Mouse (Mus musculus) bone marrow macrophage, adult 2 months (primary cell): ENCODE data around the gene Olfr70. TPM values are rescaled to one million over a fixed set of nuclear protein-coding genes. Genes with fewer than 3 reads are reported as not detected.

Source experiments
- H3K27ac ChIP-seq: 2 replicates; pipeline ENCODE4 v1.5.1; 2012; ENCODE audit warnings: low read depth, low read length; ENCODE audit not compliant: insufficient read depth
- H3K4me1 ChIP-seq: 2 replicates; pipeline ENCODE4 v1.6.1; 2012; ENCODE audit warnings: low read length; ENCODE audit not compliant: control insufficient read depth, insufficient read depth
- H3K4me3 ChIP-seq: 2 replicates; pipeline ENCODE4 v1.5.1; 2012; ENCODE audit warnings: mild to moderate bottlenecking, low read length, moderate library complexity; ENCODE audit not compliant: insufficient read depth
- CTCF ChIP-seq: IDR thresholded peaks from 2 replicates; pipeline ENCODE4 v1.5.1; 2012; ENCODE audit warnings: low read depth, mild to moderate bottlenecking, low read length, moderate library complexity
- POLR2A ChIP-seq: IDR thresholded peaks from 2 replicates; pipeline ENCODE4 v1.6.1; 2012; ENCODE audit warnings: mild to moderate bottlenecking, low read depth, low read length, borderline replicate concordance
- polyA plus RNA-seq: library from polyadenylated mRNA; stranded (reverse); fragments of >200 nt; gene quantifications from 2 replicates; pipeline ENCODE4 v1.2.4, GENCODE M21; 2012; ENCODE audit not compliant: missing spikeins, insufficient read depth, insufficient read length

The Olfr70 gene
- polyA plus RNA-seq, 1 experiment = not detected

GRCm38 (mm10) chr4:43655656-43656338 is 44.8 kb downstream of the Olfr70 start:
- H3K4me3 ChIP-seq = peak overlapping the region; percentile 80
- peaks cover 3% of the 10 kb centered on the region for H3K4me1 ChIP-seq
- TF ChIP-seq POLR2A (no peak), CTCF (no peak)
- no peak overlapping the region for H3K27ac ChIP-seq

- peaks cover 3% of the 10 kb centered on the region for H3K4me1 ChIP-seq
- TF ChIP-seq POLR2A (no peak), CTCF (no peak)
- H3K27ac ChIP-seq = no peak within 1 kb of the TSS
- no peak within 1 kb of the TSS for H3K4me3 ChIP-seq
Observed at GRCm38 (mm10) chr4:43653161-43654015, 47.2 kb downstream of the Olfr70 start, which contains the start of gene Spag8. Gene Spag8 (minus strand): TSS chr4:43653594.

DNA sequence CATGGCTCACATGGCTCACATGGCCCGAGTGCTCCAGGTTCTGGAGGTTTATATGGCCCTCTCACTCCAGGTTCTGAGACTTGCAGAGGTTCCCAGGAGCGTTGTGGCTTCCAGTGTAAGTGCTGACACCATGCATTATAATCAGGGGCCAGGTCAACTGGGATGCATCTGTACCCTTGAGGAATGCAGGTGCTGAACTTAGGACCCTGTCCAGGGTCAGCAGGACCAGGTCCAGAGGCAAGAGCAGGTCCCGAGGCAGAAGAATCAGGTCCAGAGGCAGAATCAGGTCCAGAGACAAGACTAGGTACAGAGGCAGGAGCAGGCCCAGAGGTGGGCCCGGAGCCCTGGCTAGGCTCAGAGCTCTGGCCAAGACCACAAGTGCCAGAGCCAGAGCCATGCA is 47.9 kb downstream of the Olfr70 start:
- peaks cover 3% of the 10 kb centered on the region for H3K4me1 ChIP-seq
- H3K27ac ChIP-seq = no peak overlapping the region
- no peak for TF ChIP-seq POLR2A
- no peak for TF ChIP-seq CTCF
- H3K4me3 ChIP-seq = no peak overlapping the region

GRCm38 (mm10) chr4:43649783-43650182 is 50.8 kb downstream of the Olfr70 start:
- Histone ChIP-seq H3K4me3 (no peak overlapping the region), H3K4me1 (no peaks in the 10 kb centered on the region), H3K27ac (no peak overlapping the region)
- TF ChIP-seq CTCF = 0 out of 2 replicates have a peak, but pooled peaks have one; percentile 25
- TF ChIP-seq POLR2A = no peak

Other genes with a start within 250 kb of the Olfr70 start
- gene Cd72, start 246.2 kb downstream of the Olfr70 start, polyA plus RNA-seq = 854 and 867 TPM in 2 replicates
- gene Sit1, start 217.1 kb downstream of the Olfr70 start, polyA plus RNA-seq = not detected in 2 replicates
- gene Ccdc107, start 207.9 kb downstream of the Olfr70 start, polyA plus RNA-seq = 33.0 and 39.4 TPM in 2 replicates
- 32.5 and 39.2 TPM in 2 replicates for gene Arhgef39, start 201.1 kb downstream of the Olfr70 start, polyA plus RNA-seq
- 5.7 and 6.0 TPM in 2 replicates for gene Car9, start 193.8 kb downstream of the Olfr70 start, polyA plus RNA-seq
- 7.0 and 8.9 TPM in 2 replicates for gene Tpm2, start 177.0 kb downstream of the Olfr70 start, polyA plus RNA-seq
- gene Creb3, start 138.5 kb downstream of the Olfr70 start, polyA plus RNA-seq = 50.7 and 54.0 TPM in 2 replicates
- 168 and 219 TPM in 2 replicates for gene Tln1, start 138.1 kb downstream of the Olfr70 start, polyA plus RNA-seq
- 15.8 and 17.3 TPM in 2 replicates for gene Rgp1, start 122.1 kb downstream of the Olfr70 start, polyA plus RNA-seq
- 9.6 and 11.3 TPM in 2 replicates for gene Gba2, start 121.9 kb downstream of the Olfr70 start, polyA plus RNA-seq
- gene Msmp, start 116.3 kb downstream of the Olfr70 start, polyA plus RNA-seq = not detected in 2 replicates
- 0.44 TPM in 1 of 2 replicates, not detected in the other for gene Npr2, start 68.9 kb downstream of the Olfr70 start, polyA plus RNA-seq
- gene Spag8, start 47.2 kb downstream of the Olfr70 start, polyA plus RNA-seq = not detected in 2 replicates
- 32.7 and 33.1 TPM in 2 replicates for gene Hint2, start 44.3 kb downstream of the Olfr70 start, polyA plus RNA-seq
- 1.9 and 2.4 TPM in 2 replicates for gene Tmem8b, start 31.8 kb downstream of the Olfr70 start, polyA plus RNA-seq
- gene Fam221b, start 31.7 kb downstream of the Olfr70 start, polyA plus RNA-seq = 0.15 and 0.21 TPM in 2 replicates
- not detected in 2 replicates for gene Olfr71, start 9.4 kb upstream of the Olfr70 start, polyA plus RNA-seq
- gene Hrct1, start 26.4 kb upstream of the Olfr70 start, polyA plus RNA-seq = not detected in 2 replicates
- not detected in 2 replicates for gene Spaar, start 29.2 kb upstream of the Olfr70 start, polyA plus RNA-seq
- gene Olfr159, start 70.2 kb upstream of the Olfr70 start, polyA plus RNA-seq = not detected in 2 replicates
- gene Olfr156, start 123.1 kb upstream of the Olfr70 start, polyA plus RNA-seq = not detected in 2 replicates
- gene Olfr157, start 139.4 kb upstream of the Olfr70 start, polyA plus RNA-seq = 0.33 TPM in 1 of 2 replicates, not detected in the other
- not detected in 2 replicates for gene Olfr155, start 150.8 kb upstream of the Olfr70 start, polyA plus RNA-seq
- gene Reck, start 174.7 kb upstream of the Olfr70 start, polyA plus RNA-seq = 0.12 and 0.84 TPM in 2 replicates